Mouse (Mus musculus) layer of hippocampus, adult 11-12 months (tissue): ENCODE results near the gene Dixdc1.

Experiments used
- DNase-seq: peaks from one replicate; pipeline ENCODE4 v3.0.0; 2022; ENCODE audit warnings: low spot score

Gene Dixdc1

GRCm38 (mm10) chr9:50738914-50739870 is at the start of gene Dixdc1:
TSS of gene Dixdc1 (minus strand) at chr9:50739517.
- peak; percentile 95 for DNase-seq

- DNase-seq = no peak
These were observed 42.8 kb upstream of the Dixdc1 start for GRCm38 (mm10) chr9:50782155-50782554.

GRCm38 (mm10) chr9:50776162-50776760 is 36.9 kb upstream of the Dixdc1 start:
- DNase-seq = no peak

GRCm38 (mm10) chr9:50775662-50776126 is 36.4 kb upstream of the Dixdc1 start:
- DNase-seq = no peak

- peak; percentile 88 for DNase-seq
These were observed 35.8 kb upstream of the Dixdc1 start, which contains the start of the genes Alg9 and 1110032A03Rik for GRCm38 (mm10) chr9:50774991-50775612. TSS of gene Alg9 (plus strand) at chr9:50775019. TSS of gene 1110032A03Rik (minus strand) at chr9:50775520.

- DNase-seq = no peak
These were observed 34.7 kb upstream of the Dixdc1 start for GRCm38 (mm10) chr9:50774026-50774462.

- no peak for DNase-seq
These were observed 30.7 kb upstream of the Dixdc1 start for GRCm38 (mm10) chr9:50770011-50770410.

- peak; percentile 99 for DNase-seq
These were observed 29.0 kb upstream of the Dixdc1 start, which contains the start of gene Fdxacb1 for GRCm38 (mm10) chr9:50768107-50769002. TSS of gene Fdxacb1 (plus strand) at chr9:50768236.

GRCm38 (mm10) chr9:50767531-50768106 is 28.3 kb upstream of the Dixdc1 start:
- no peak for DNase-seq

GRCm38 (mm10) chr9:50763331-50763730 is 24.0 kb upstream of the Dixdc1 start:
- peak; percentile 49 for DNase-seq

GRCm38 (mm10) chr9:50761520-50762243 is 22.4 kb upstream of the Dixdc1 start:
- no peak for DNase-seq

- no peak for DNase-seq
These were observed 17.4 kb upstream of the Dixdc1 start for GRCm38 (mm10) chr9:50756711-50757110.

- DNase-seq = peak; percentile 48
These were observed 14.6 kb upstream of the Dixdc1 start for GRCm38 (mm10) chr9:50753947-50754346.

- DNase-seq = peak; percentile 81
These were observed 13.7 kb upstream of the Dixdc1 start for GRCm38 (mm10) chr9:50752784-50753615.

GRCm38 (mm10) chr9:50752054-50752602 is 12.8 kb upstream of the Dixdc1 start, which contains the start of gene Hspb2:
TSS of gene Hspb2 (minus strand) at chr9:50752354.
- DNase-seq = no peak

- no peak for DNase-seq
These were observed 12.0 kb upstream of the Dixdc1 start, which contains the start of gene Cryab for GRCm38 (mm10) chr9:50751323-50751722. TSS of gene Cryab (plus strand) at chr9:50751325.

- no peak for DNase-seq
These were observed 11.4 kb upstream of the Dixdc1 start for GRCm38 (mm10) chr9:50750706-50751105.

- DNase-seq = no peak
These were observed 6.9 kb upstream of the Dixdc1 start, which contains the start of gene 2310030G06Rik for GRCm38 (mm10) chr9:50746214-50746677. TSS of gene 2310030G06Rik (minus strand) at chr9:50746536.
